Mouse (Mus musculus): ENCODE measurements around the gene Mylip. TPM values are rescaled to one million over a fixed set of nuclear protein-coding genes. Genes with fewer than 3 reads are reported as not detected.

Gene Mylip
- polyA plus RNA-seq, 1 experiment from 2014 or later: 47.1 TPM

GRCm38 (mm10) chr13:45406289-45406688 lies 16.7 kb downstream of the Mylip start:
- Histone ChIP-seq H3K4me2 (no peak overlapping the region), H3K9ac (no peak overlapping the region; the same call in 1 of the 2 replicates), H3K27ac (peak overlapping the region; percentile 66), H3K27me3 (no peaks in the 10 kb centered on the region), H3K36me3 (peaks cover 79% of the 10 kb centered on the region), H3K9me3 (no peaks in the 10 kb centered on the region), H3K4me3 (no peak overlapping the region), H3K4me1 (peaks cover 45% of the 10 kb centered on the region)
- no peak for ATAC-seq (ENCODE audit: insufficient number of reproducible peaks, insufficient read depth, low FRiP score, low TSS enrichment, low read depth)
- 88% methylated on average over 11 of the region's 11 CpGs for WGBS

- Histone ChIP-seq H3K4me3 (no peak overlapping the region), H3K9me3 (no peaks in the 10 kb centered on the region), H3K36me3 (peaks cover 82% of the 10 kb centered on the region), H3K9ac (no peak overlapping the region; the same call in 1 of the 2 replicates), H3K4me2 (no peak overlapping the region), H3K4me1 (peaks cover 43% of the 10 kb centered on the region), H3K27me3 (no peaks in the 10 kb centered on the region), H3K27ac (peak overlapping the region; percentile 66)
- 49% methylated on average over 6 of the region's 6 CpGs for WGBS
- no peak for ATAC-seq (ENCODE audit: insufficient number of reproducible peaks, insufficient read depth, low FRiP score, low TSS enrichment, low read depth)
Measured at GRCm38 (mm10) chr13:45406703-45407102, 17.2 kb downstream of the Mylip start.

- Histone ChIP-seq H3K4me2 (no peak overlapping the region), H3K9me3 (no peaks in the 10 kb centered on the region), H3K27ac (no peak overlapping the region), H3K9ac (no peak overlapping the region), H3K36me3 (peaks cover 75% of the 10 kb centered on the region), H3K4me1 (peaks cover 38% of the 10 kb centered on the region), H3K27me3 (no peaks in the 10 kb centered on the region), H3K4me3 (no peak overlapping the region)
- WGBS: 81% methylated on average over 4 of the region's 4 CpGs
- ATAC-seq (ENCODE audit: insufficient number of reproducible peaks, insufficient read depth, low FRiP score, low TSS enrichment, low read depth): no peak
Measured at GRCm38 (mm10) chr13:45410936-45411335, 21.4 kb downstream of the Mylip start.

- 88% methylated on average over 1 of the region's 1 CpGs for WGBS
- ATAC-seq (ENCODE audit: insufficient number of reproducible peaks, insufficient read depth, low FRiP score, low TSS enrichment, low read depth): no peak
- no peak overlapping the region for H3K9ac ChIP-seq
- H3K36me3 ChIP-seq: peaks cover 53% of the 10 kb centered on the region
- no peak overlapping the region for H3K4me3 ChIP-seq
- no peaks in the 10 kb centered on the region for H3K9me3 ChIP-seq
- H3K27me3 ChIP-seq: no peaks in the 10 kb centered on the region
- peaks cover 49% of the 10 kb centered on the region for H3K4me1 ChIP-seq
- H3K4me2 ChIP-seq: no peak overlapping the region
- no peak overlapping the region; the same call in 1 of the 2 replicates for H3K27ac ChIP-seq
Measured at GRCm38 (mm10) chr13:45413066-45413465, 23.5 kb downstream of the Mylip start.

- H3K4me1 ChIP-seq: peaks cover 57% of the 10 kb centered on the region
- H3K9me3 ChIP-seq: no peaks in the 10 kb centered on the region
- H3K9ac ChIP-seq: no peak overlapping the region
- 23% methylated on average over 9 of the region's 9 CpGs for WGBS
- ATAC-seq (ENCODE audit: insufficient number of reproducible peaks, insufficient read depth, low FRiP score, low TSS enrichment, low read depth): no peak
- H3K27ac ChIP-seq: peak overlapping the region; percentile 81
- no peak overlapping the region for H3K4me3 ChIP-seq
- peaks cover 44% of the 10 kb centered on the region for H3K36me3 ChIP-seq
- no peak overlapping the region for H3K4me2 ChIP-seq
- no peaks in the 10 kb centered on the region for H3K27me3 ChIP-seq
Measured at GRCm38 (mm10) chr13:45414031-45414430, 24.5 kb downstream of the Mylip start.

GRCm38 (mm10) chr13:45416621-45417057 lies 27.1 kb downstream of the Mylip start:
- peaks cover 63% of the 10 kb centered on the region for H3K4me1 ChIP-seq

GRCm38 (mm10) chr13:45418986-45419385 lies 29.4 kb downstream of the Mylip start:
- Histone ChIP-seq H3K4me3 (no peak overlapping the region), H3K27me3 (no peaks in the 10 kb centered on the region), H3K27ac (0 out of 2 replicates have a peak overlapping the region, but pooled peaks have one; percentile 11), H3K4me2 (peak overlapping the region; percentile 10; the same call in 1 of the 2 replicates), H3K9ac (no peak overlapping the region), H3K36me3 (no peaks in the 10 kb centered on the region), H3K9me3 (no peaks in the 10 kb centered on the region), H3K4me1 (peaks cover 62% of the 10 kb centered on the region)
- no peak for ATAC-seq (ENCODE audit: insufficient number of reproducible peaks, insufficient read depth, low FRiP score, low TSS enrichment, low read depth)
- 33% methylated on average over 12 of the region's 12 CpGs for WGBS

More at GRCm38 (mm10) chr13:45416621-45417057, 27.1 kb downstream of the Mylip start:
- no peak for ATAC-seq (ENCODE audit: insufficient number of reproducible peaks, insufficient read depth, low FRiP score, low TSS enrichment, low read depth)
- Histone ChIP-seq H3K27ac (peak overlapping the region; percentile 63), H3K4me2 (peak overlapping the region; percentile 50), H3K27me3 (no peaks in the 10 kb centered on the region), H3K9me3 (no peaks in the 10 kb centered on the region), H3K9ac (no peak overlapping the region), H3K36me3 (peaks cover 18% of the 10 kb centered on the region), H3K4me3 (peak overlapping the region; percentile 16)
- 16% methylated on average over 14 of the region's 14 CpGs for WGBS

- WGBS: 63% methylated on average over 13 of the region's 13 CpGs
- ATAC-seq (ENCODE audit: insufficient number of reproducible peaks, insufficient read depth, low FRiP score, low TSS enrichment, low read depth): no peak
Measured at GRCm38 (mm10) chr13:45422251-45422650, 32.7 kb downstream of the Mylip start.

GRCm38 (mm10) chr13:45422709-45423108 lies 33.2 kb downstream of the Mylip start:
- H3K27me3 ChIP-seq: no peaks in the 10 kb centered on the region
- no peak overlapping the region for H3K27ac ChIP-seq
- H3K9ac ChIP-seq: no peak overlapping the region
- WGBS: 66% methylated on average over 5 of the region's 5 CpGs
- peaks cover 27% of the 10 kb centered on the region for H3K4me1 ChIP-seq
- no peaks in the 10 kb centered on the region for H3K36me3 ChIP-seq
- no peak for ATAC-seq (ENCODE audit: insufficient number of reproducible peaks, insufficient read depth, low FRiP score, low TSS enrichment, low read depth)
- H3K9me3 ChIP-seq: no peaks in the 10 kb centered on the region
- H3K4me2 ChIP-seq: no peak overlapping the region
- H3K4me3 ChIP-seq: no peak overlapping the region

More at GRCm38 (mm10) chr13:45422251-45422650, 32.7 kb downstream of the Mylip start:
- H3K9ac ChIP-seq: no peak overlapping the region
- no peaks in the 10 kb centered on the region for H3K36me3 ChIP-seq
- no peaks in the 10 kb centered on the region for H3K9me3 ChIP-seq
- H3K4me1 ChIP-seq: peaks cover 32% of the 10 kb centered on the region
- H3K27me3 ChIP-seq: no peaks in the 10 kb centered on the region
- no peak overlapping the region for H3K27ac ChIP-seq
- no peak overlapping the region for H3K4me3 ChIP-seq
- H3K4me2 ChIP-seq: no peak overlapping the region

- 70% methylated on average over 5 of the region's 5 CpGs for whole genome bisulfite sequencing
- no peak for ATAC-seq (ENCODE audit: insufficient number of reproducible peaks, insufficient read depth, low FRiP score, low TSS enrichment, low read depth)
- H3K4me3 ChIP-seq: no peak overlapping the region
- peaks cover 19% of the 10 kb centered on the region for H3K4me1 ChIP-seq
- no peak overlapping the region for H3K9ac ChIP-seq
- H3K9me3 ChIP-seq: no peaks in the 10 kb centered on the region
- H3K27ac ChIP-seq: no peak overlapping the region
- no peaks in the 10 kb centered on the region for H3K36me3 ChIP-seq
- H3K27me3 ChIP-seq: no peaks in the 10 kb centered on the region
- H3K4me2 ChIP-seq: no peak overlapping the region
Measured at GRCm38 (mm10) chr13:45423905-45424304, 34.4 kb downstream of the Mylip start.

GRCm38 (mm10) chr13:45429239-45429638 lies 39.7 kb downstream of the Mylip start:
- no peak for ATAC-seq (ENCODE audit: insufficient number of reproducible peaks, insufficient read depth, low FRiP score, low TSS enrichment, low read depth)
- Histone ChIP-seq H3K4me1 (peaks cover 11% of the 10 kb centered on the region), H3K4me3 (no peak overlapping the region), H3K9ac (no peak overlapping the region), H3K9me3 (no peaks in the 10 kb centered on the region), H3K27me3 (no peaks in the 10 kb centered on the region), H3K4me2 (no peak overlapping the region), H3K27ac (peak overlapping the region; percentile 72), H3K36me3 (no peaks in the 10 kb centered on the region)
- WGBS: 25% methylated on average over 11 of the region's 11 CpGs

GRCm38 (mm10) chr13:45437134-45437533 lies 47.6 kb downstream of the Mylip start:
- H3K4me3 ChIP-seq: no peak overlapping the region
- peaks cover 14% of the 10 kb centered on the region for H3K4me1 ChIP-seq
- H3K9me3 ChIP-seq: no peaks in the 10 kb centered on the region
- no peaks in the 10 kb centered on the region for H3K27me3 ChIP-seq
- no peak overlapping the region for H3K4me2 ChIP-seq
- no peak overlapping the region for H3K9ac ChIP-seq
- 90% methylated on average over 9 of the region's 9 CpGs for WGBS
- H3K36me3 ChIP-seq: no peaks in the 10 kb centered on the region
- ATAC-seq (ENCODE audit: insufficient number of reproducible peaks, insufficient read depth, low FRiP score, low TSS enrichment, low read depth): no peak
- no peak overlapping the region for H3K27ac ChIP-seq
